Mouse (Mus musculus) hindbrain, embryonic 13.5 days (tissue): ENCODE results near the gene Pnn. TPM values are rescaled to one million over a fixed set of nuclear protein-coding genes. Genes with fewer than 3 reads are reported as not detected.
A peak's percentile ranks its signal among the peaks of the same experiment; 100 is the strongest.
"Not testable (repeated sequence)": the region's sequence is repeated elsewhere in the genome, so short reads cannot be mapped to it uniquely, and the experiment has no call there.

Experiments
- ATAC-seq: fragments of 200-750 bp; cut with Nextera tagmentation; 2 replicates; pipeline ENCODE4 v1.8.0; 2017; ENCODE audit warnings: moderate TSS enrichment; ENCODE audit not compliant: low FRiP score
- H3K27ac ChIP-seq: fragments of 300-500 bp; sonication (generic); 2 replicates; pipeline ENCODE4 v1.5.1; 2015; ENCODE audit warnings: inconsistent platforms, mild to moderate bottlenecking, moderate library complexity
- H3K27me3 ChIP-seq: fragments of 300-500 bp; sonication (generic); 2 replicates; pipeline ENCODE4 v1.6.1; 2015; ENCODE audit warnings: mild to moderate bottlenecking, inconsistent platforms
- H3K36me3 ChIP-seq: fragments of 300-500 bp; sonication (generic); 2 replicates; pipeline ENCODE4 v1.6.1; 2015; ENCODE audit warnings: mild to moderate bottlenecking, inconsistent platforms
- H3K4me1 ChIP-seq: fragments of 300-500 bp; sonication (generic); replicated peaks from 2 replicates; pipeline ENCODE4 v1.6.1; 2015; ENCODE audit warnings: inconsistent platforms
- H3K4me2 ChIP-seq: fragments of 300-500 bp; sonication (generic); 2 replicates; pipeline ENCODE4 v1.6.1; 2015; ENCODE audit warnings: inconsistent platforms, mild to moderate bottlenecking, moderate library complexity
- H3K4me3 ChIP-seq: fragments of 300-500 bp; sonication (generic); 2 replicates; pipeline ENCODE4 v1.5.1; 2015; ENCODE audit warnings: mild to moderate bottlenecking, inconsistent platforms
- H3K9ac ChIP-seq: fragments of 300-500 bp; sonication (generic); 2 replicates; pipeline ENCODE4 v1.6.1; 2015; ENCODE audit warnings: mild to moderate bottlenecking, inconsistent platforms
- H3K9me3 ChIP-seq: fragments of 300-500 bp; sonication (generic); 2 replicates; pipeline ENCODE4 v1.6.1; 2016; ENCODE audit warnings: inconsistent platforms
- WGBS: fragments of 180-500 bp; shearing (Covaris S2); methylation state at CpG from one replicate; pipeline ENCODE4 v1.1.7; 2015; 5-methylcytosine and 5-hydroxymethylcytosine counted together
- polyA plus RNA-seq: library from polyadenylated mRNA; unstranded; fragments of >200 nt; fragmentation: Nextera tagmentation; extraction: Ambion mirVana; gene quantifications from 2 replicates; pipeline ENCODE4 v1.2.1, GENCODE M21; 2015

The Pnn gene
- polyA plus RNA-seq, 1 experiment from 2014 or later, result 113 TPM

DNA sequence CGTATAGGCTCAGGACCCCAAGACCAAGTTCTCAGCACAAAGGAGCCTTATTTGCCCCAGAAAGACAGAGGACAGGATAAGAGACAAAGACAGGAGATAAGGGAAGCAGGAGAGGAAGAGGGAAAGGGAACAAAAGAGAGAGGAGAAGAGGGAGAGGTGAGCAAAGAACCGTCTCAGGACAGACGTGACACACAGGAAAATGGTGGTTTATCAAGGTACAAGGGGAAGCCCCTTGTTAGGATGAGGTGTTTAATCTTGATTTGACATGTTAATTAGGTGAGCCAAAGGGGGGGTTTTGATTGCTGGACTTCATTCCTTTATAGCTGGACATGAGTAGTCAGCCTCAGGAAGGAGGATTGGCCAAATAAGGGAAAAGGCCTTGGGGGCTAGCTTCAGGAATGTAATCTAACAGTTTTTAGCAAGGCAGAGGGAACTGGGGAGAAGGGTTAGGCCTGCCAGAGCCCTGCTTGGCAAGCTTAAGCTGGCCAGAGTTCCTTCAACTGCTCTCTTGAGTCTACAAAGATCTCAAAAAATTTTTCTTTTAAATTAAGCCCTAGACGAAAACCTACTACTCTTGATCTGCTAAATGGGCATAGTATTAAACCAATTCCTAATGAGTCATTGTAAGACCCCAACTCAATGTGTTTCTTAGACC is 11.4 kb upstream of the Pnn start:
- Histone ChIP-seq H3K4me1 (peaks cover 31% of the 10 kb centered on the region), H3K27ac (no peak overlapping the region), H3K4me3 (no peak overlapping the region), H3K4me2 (no peak overlapping the region), H3K9me3 (no peaks in the 10 kb centered on the region), H3K36me3 (peaks cover 30% of the 10 kb centered on the region), H3K27me3 (no peaks in the 10 kb centered on the region), H3K9ac (no peak overlapping the region)
- WGBS, result 86% methylated on average over 4 of the region's 4 CpGs
- no peak for ATAC-seq

DNA sequence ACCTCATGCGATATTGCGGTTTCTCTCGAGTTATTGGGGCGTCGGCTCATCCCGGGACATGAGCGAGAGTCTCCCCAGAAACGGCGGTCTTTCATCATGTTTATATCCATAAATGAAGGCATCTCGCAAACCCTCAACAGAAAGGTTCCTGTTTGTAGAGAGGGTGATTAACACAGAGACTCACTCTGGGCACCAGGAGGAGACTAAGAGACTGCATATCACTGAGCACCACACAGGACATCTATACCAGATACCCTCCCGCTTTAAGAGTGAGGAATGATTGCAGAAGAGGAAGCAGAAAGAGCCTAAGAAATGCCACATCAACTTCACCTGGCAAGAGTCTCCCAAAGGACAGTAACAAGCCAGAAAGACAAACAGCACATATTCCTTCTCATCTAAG is 10.5 kb upstream of the Pnn start:
- Histone ChIP-seq H3K9me3 (no peaks in the 10 kb centered on the region), H3K36me3 (peaks cover 30% of the 10 kb centered on the region), H3K27me3 (no peaks in the 10 kb centered on the region), H3K4me1 (peaks cover 32% of the 10 kb centered on the region), H3K4me3 (no peak overlapping the region), H3K4me2 (no peak overlapping the region), H3K9ac (no peak overlapping the region), H3K27ac (no peak overlapping the region)
- ATAC-seq, result no peak
- WGBS, result 97% methylated on average over 11 of the region's 11 CpGs

DNA sequence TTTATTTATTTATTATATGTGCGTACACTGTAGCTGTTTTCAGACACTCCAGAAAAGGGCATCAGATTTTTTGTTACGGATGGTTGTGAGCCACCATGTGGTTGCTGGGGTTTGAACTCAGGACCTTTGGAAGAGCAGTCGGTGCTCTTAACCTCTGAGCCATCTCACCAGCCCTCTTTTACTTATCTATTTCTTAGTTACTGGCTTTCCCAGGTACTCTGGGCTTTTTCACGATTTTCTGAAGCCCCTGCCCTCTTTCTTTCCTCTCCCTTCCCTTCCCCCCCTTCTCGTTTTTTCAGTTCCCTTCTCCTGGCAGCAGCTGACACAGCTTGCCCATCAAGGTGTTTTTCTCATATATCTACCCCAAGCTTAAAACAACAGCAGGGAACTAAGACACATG is 8.4 kb upstream of the Pnn start:
- not testable (repeated sequence) for H3K4me3 ChIP-seq, H3K27me3 ChIP-seq, ATAC-seq, H3K27ac ChIP-seq, H3K9me3 ChIP-seq, H3K9ac ChIP-seq
- Histone ChIP-seq H3K4me2 (0 out of 2 replicates have a peak overlapping the region, but pooled peaks have one; percentile 84), H3K36me3 (peaks cover 20% of the 10 kb centered on the region), H3K4me1 (peaks cover 32% of the 10 kb centered on the region)
- 91% methylated on average over 5 of the region's 5 CpGs for WGBS

DNA sequence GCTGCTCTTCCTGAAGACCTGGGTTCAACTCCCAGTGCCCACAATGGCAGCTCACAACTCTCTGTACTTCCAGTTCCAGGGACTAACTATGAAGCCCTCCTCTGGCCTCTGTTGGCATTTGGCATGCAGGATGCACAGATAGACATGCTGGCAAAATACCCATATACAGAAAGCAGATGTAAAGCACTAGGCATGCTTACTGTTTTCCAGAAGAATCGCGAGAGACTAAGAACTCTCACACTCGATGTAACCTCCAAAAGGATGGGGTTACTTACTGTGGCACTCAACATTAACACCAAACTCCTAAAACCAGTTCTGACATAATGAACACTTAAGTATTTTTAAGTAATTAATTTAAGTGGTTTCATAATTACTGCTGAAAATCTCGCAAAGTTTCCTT is 6.4 kb upstream of the Pnn start:
- WGBS, result 62% methylated on average over 4 of the region's 4 CpGs
- Histone ChIP-seq H3K9ac (peak overlapping the region; percentile 89), H3K9me3 (no peaks in the 10 kb centered on the region), H3K4me3 (peak overlapping the region; percentile 72), H3K4me1 (peaks cover 32% of the 10 kb centered on the region), H3K27me3 (0 out of 2 replicates have a peak, but pooled peaks cover 3% of the 10 kb centered on the region), H3K4me2 (peak overlapping the region; percentile 84), H3K36me3 (peaks cover 16% of the 10 kb centered on the region), H3K27ac (peak overlapping the region; percentile 97)
- ATAC-seq, result no peak

DNA sequence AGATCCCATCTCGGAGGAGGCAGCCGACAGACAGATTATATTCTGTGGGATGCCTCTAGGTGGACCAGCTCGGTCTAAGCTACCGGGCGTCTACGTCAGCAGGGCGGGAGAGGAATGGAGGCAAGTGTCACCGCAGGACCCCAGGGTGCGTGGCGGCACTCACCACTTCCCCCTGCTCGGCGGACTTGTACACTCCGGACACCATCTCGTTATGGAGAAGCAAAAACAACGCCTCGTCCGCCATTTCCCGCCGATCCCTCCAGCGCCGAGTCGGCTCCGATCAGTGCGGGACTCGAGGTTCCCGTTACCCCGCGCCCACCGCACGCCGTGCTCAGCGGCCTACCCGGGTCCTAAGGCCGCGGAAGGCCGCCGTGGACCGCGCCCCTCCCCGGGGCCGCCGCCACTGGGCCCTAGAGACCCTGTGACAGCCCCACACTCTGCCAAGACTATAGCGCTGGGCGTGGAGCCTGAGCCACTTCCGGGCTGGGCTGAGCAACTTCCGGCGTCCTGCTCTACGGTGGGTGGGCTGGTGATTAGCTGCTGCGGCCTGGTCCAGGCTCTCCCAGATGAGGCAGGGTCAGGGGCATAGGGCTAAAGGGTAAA is 5.6 kb upstream of the Pnn start, which contains the start of gene Trappc6b:
Gene Trappc6b (minus strand): TSS at position 480 of the 603 bp plus-strand sequence.
- Histone ChIP-seq H3K9ac (peak within 1 kb of the TSS; percentile 89), H3K9me3 (no peaks in the 10 kb centered on the region), H3K36me3 (peaks cover 12% of the 10 kb centered on the region), H3K4me1 (peaks cover 32% of the 10 kb centered on the region), H3K4me2 (peak within 1 kb of the TSS; percentile 84), H3K27ac (peak within 1 kb of the TSS; percentile 97), H3K4me3 (peak within 1 kb of the TSS; percentile 72), H3K27me3 (0 out of 2 replicates have a peak, but pooled peaks cover 3% of the 10 kb centered on the region)
- under 1% methylated on average over 49 of the region's 49 CpGs for WGBS
- peak; percentile 98 for ATAC-seq

DNA sequence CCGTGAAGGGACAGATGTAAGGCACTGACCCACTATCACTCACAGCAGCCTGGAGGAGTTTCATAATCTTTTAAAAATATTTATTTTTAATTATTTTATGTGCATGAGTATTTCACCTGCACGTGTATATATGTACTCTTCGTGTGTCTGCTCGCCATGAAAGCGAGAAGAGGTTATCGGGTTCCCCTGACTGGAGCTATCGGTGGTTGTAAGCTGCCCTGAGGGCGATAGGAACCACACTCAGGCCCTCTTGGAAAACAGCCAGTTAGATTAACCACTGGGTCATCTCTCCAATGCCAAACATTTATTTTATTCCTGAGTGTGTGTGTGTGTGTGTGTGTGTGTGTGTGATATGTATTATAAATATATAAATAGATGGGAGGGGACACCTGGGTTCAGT is 1.8 kb upstream of the Pnn start:
- peaks cover 18% of the 10 kb centered on the region for H3K4me1 ChIP-seq
- peaks cover 17% of the 10 kb centered on the region for H3K36me3 ChIP-seq
- 85% methylated on average over 8 of the region's 8 CpGs for WGBS
- H3K9ac ChIP-seq, result no peak overlapping the region
- H3K9me3 ChIP-seq, result no peaks in the 10 kb centered on the region
- H3K4me2 ChIP-seq, result no peak overlapping the region
- H3K4me3 ChIP-seq, result no peak overlapping the region
- no peak overlapping the region for H3K27ac ChIP-seq
- ATAC-seq, result no peak
- 0 out of 2 replicates have a peak, but pooled peaks cover 3% of the 10 kb centered on the region for H3K27me3 ChIP-seq

DNA sequence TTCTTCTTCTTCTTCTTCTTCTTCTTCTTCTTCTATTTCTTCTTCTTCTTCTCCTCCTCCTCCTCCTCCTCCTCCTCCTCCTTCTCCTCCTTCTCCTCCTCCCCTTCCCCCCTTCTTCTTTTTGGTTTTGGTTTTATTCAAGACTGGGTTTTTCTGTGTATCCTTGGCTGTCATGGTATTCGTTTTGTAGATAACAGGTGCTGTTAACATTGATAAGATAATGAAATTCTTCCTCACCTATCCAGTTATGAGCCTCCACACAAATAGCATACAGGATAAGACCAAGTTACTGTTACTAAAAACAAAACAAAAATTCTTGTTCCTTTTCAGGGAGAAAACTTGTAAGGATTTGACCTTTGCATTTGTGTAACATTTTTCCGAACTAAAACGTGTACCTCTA is 908 bp upstream of the Pnn start:
- WGBS, result 72% methylated on average over 3 of the region's 3 CpGs
- Histone ChIP-seq H3K36me3 (peaks cover 25% of the 10 kb centered on the region), H3K27me3 (0 out of 2 replicates have a peak, but pooled peaks cover 3% of the 10 kb centered on the region), H3K4me3 (peak overlapping the region; percentile 99; the same call in 1 of the 2 replicates), H3K27ac (peak overlapping the region; percentile 93), H3K4me2 (peak overlapping the region; percentile 56), H3K4me1 (peaks cover 11% of the 10 kb centered on the region), H3K9ac (peak overlapping the region; percentile 59; the same call in 1 of the 2 replicates), H3K9me3 (no peaks in the 10 kb centered on the region)
- no peak for ATAC-seq

DNA sequence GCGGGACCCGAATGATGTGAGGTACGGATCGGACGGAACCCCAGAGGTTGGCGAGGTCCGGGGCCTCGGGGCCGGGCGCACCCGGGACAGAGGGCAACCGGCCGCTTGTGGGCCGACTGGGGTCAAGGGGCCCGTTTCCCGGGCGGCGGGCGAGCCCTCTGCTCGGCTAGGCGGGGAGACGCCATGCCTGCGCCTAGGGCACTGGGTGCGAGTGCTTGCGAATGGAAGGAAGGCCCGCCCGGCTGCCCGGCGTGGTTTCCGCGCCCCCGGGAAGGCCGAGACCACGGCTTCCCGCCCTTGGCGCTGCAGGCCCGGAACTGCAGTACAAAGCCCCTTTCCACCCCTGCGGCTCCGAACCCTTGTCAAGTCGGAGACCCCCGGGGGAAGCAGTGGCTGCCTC is 411 bp downstream of the Pnn start:
- Histone ChIP-seq H3K27ac (peak overlapping the region; percentile 93), H3K4me1 (peaks cover 11% of the 10 kb centered on the region), H3K4me2 (peak overlapping the region; percentile 88), H3K27me3 (0 out of 2 replicates have a peak, but pooled peaks cover 3% of the 10 kb centered on the region), H3K9ac (peak overlapping the region; percentile 99), H3K9me3 (no peaks in the 10 kb centered on the region), H3K4me3 (peak overlapping the region; percentile 99), H3K36me3 (peaks cover 38% of the 10 kb centered on the region)
- WGBS, result 0% methylated on average over 41 of the region's 41 CpGs
- ATAC-seq, result peak; percentile 70

DNA sequence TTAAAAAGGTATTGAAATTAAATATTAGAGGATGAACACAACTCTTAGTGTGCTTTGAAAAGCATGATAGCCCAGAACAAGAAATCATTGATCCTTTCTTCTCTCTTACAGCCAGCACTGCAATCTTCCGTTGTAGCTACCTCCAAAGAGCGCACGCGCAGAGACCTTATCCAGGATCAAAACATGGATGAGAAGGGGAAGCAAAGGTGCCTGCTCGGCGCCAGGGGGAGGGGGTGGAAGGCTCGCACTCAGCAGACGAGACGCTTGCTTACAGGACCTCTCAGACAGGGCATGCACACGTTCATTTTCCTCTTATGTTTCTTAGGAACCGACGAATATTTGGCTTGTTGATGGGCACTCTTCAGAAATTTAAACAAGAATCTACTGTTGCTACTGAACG is 2.1 kb downstream of the Pnn start:
- peaks cover 47% of the 10 kb centered on the region for H3K36me3 ChIP-seq

DNA sequence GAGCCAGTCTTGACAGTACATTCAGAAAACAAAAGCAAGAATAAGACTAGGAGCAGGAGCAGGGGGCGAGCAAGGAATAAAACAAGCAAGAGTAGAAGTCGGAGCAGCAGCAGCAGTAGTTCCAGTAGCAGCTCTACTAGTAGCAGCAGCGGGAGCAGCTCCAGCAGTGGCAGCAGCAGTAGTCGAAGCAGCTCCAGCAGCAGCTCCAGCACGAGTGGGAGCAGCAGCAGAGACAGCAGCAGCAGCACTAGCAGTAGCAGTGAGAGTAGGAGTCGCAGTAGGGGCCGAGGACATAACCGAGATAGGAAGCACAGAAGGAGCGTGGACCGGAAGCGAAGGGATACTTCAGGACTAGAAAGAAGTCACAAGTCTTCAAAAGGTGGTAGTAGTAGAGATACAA is 5.6 kb downstream of the Pnn start:
- H3K27me3 ChIP-seq, result no peaks in the 10 kb centered on the region
- no peak overlapping the region for H3K9ac ChIP-seq
- no peaks in the 10 kb centered on the region for H3K9me3 ChIP-seq
- no peak overlapping the region for H3K4me2 ChIP-seq
- H3K36me3 ChIP-seq, result peaks cover 54% of the 10 kb centered on the region
- ATAC-seq, result no peak
- H3K27ac ChIP-seq, result no peak overlapping the region
- H3K4me3 ChIP-seq, result no peak overlapping the region
- WGBS, result 89% methylated on average over 11 of the region's 11 CpGs
- peaks cover 11% of the 10 kb centered on the region for H3K4me1 ChIP-seq

More for the DNA sequence above, 2.1 kb downstream of the Pnn start:
- Histone ChIP-seq H3K4me3 (no peak overlapping the region), H3K4me2 (no peak overlapping the region), H3K27me3 (0 out of 2 replicates have a peak, but pooled peaks cover 2% of the 10 kb centered on the region), H3K27ac (no peak overlapping the region), H3K9ac (no peak overlapping the region), H3K9me3 (no peaks in the 10 kb centered on the region), H3K4me1 (peaks cover 11% of the 10 kb centered on the region)
- WGBS, result 96% methylated on average over 13 of the region's 13 CpGs
- no peak for ATAC-seq

DNA sequence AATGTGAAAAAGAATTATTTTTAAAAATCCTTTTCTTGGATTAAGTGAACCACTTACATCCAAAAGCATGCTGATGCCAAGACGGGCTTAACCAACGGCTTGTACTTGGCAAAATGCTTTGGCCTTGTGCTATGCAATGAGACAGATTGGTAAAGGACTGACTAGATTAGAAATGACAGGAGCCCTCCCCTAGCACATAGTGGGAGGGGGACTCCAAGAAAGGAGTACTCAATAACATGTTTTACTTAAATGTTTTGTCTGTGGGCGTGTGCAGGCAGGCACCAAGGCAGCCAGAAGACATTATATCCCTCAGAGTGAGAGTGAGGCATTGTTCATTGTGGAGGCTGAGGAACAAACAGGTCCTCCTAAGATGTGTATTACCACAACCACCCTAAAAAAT is 7.4 kb downstream of the Pnn start:
- WGBS, result 93% methylated on average over 3 of the region's 3 CpGs
- no peak overlapping the region for H3K4me2 ChIP-seq
- H3K4me3 ChIP-seq, result no peak overlapping the region
- no peak for ATAC-seq
- H3K27ac ChIP-seq, result no peak overlapping the region
- no peaks in the 10 kb centered on the region for H3K27me3 ChIP-seq
- H3K9ac ChIP-seq, result no peak overlapping the region
- peaks cover 43% of the 10 kb centered on the region for H3K36me3 ChIP-seq
- H3K9me3 ChIP-seq, result no peaks in the 10 kb centered on the region
- no peaks in the 10 kb centered on the region for H3K4me1 ChIP-seq

DNA sequence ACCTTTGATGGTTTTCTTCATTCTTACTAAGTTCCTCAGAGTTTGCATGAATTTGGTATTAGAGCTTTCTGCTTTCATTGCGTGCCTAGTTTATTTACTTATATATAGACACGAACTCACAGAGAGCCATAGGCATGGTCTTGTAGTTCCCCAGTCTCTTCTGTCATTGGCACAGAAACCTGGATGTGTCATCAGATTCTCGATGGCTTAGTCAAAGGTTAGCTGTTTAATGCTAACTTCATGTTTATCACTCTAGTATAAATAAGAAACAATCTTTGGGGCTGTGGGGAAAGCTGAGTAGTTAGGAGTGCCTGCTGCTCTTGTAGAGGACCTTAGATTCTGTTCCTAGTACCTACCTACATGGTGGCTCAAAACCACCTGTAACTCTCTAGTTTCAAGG is 10.3 kb downstream of the Pnn start:
- 93% methylated on average over 3 of the region's 3 CpGs for whole genome bisulfite sequencing
- Histone ChIP-seq H3K27ac (no peak overlapping the region), H3K9ac (no peak overlapping the region), H3K4me2 (no peak overlapping the region), H3K4me3 (no peak overlapping the region), H3K4me1 (no peaks in the 10 kb centered on the region), H3K27me3 (no peaks in the 10 kb centered on the region), H3K9me3 (no peaks in the 10 kb centered on the region), H3K36me3 (peaks cover 16% of the 10 kb centered on the region)
- ATAC-seq, result no peak

DNA sequence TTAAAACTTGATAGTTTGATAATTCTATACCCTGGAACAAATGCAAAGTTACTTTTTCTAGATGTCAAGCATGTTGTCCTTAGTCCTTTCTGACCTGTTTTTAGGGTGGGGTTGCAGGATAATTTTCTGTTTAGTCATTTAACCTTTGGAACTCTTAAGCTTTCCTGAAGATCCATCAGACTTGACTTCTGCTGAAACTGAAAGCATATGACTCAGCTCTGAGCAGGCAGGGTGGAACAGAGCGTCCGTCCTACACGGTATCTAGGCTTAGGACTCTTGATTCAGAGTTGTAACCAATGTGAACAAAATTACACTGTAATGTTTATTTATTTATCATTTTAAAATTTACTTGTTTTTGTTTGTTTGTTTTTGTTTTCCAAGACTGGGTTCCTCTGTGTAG is 11.2 kb downstream of the Pnn start:
- 94% methylated on average over 3 of the region's 3 CpGs for WGBS
- H3K4me2 ChIP-seq, result no peak overlapping the region
- H3K27ac ChIP-seq, result no peak overlapping the region
- H3K27me3 ChIP-seq, result no peaks in the 10 kb centered on the region
- no peak for ATAC-seq
- H3K36me3 ChIP-seq, result peaks cover 9% of the 10 kb centered on the region
- H3K4me1 ChIP-seq, result no peaks in the 10 kb centered on the region
- H3K4me3 ChIP-seq, result no peak overlapping the region
- no peak overlapping the region for H3K9ac ChIP-seq
- no peaks in the 10 kb centered on the region for H3K9me3 ChIP-seq
